Mouse (Mus musculus): ENCODE measurements around the gene Ntm. TPM values are rescaled to one million over a fixed set of nuclear protein-coding genes. Genes with fewer than 3 reads are reported as not detected.

Ntm gene
- polyA plus RNA-seq (2012; rRNA removed): 5.4 and 6.3 TPM in 2 replicates

- no peak for TF ChIP-seq CTCF (IDR thresholded peaks at IDR 0.05; ENCODE audit: control insufficient read depth, insufficient read depth, insufficient replicate concordance, low read depth, low read length)
- TF ChIP-seq POLR2A (IDR thresholded peaks at IDR 0.05; ENCODE audit: control insufficient read depth, low read depth, low read length): no peak
- no peak within 1 kb of the TSS for H3K4me3 ChIP-seq (ENCODE audit: control insufficient read depth, low read depth, low read length)
- no peak within 1 kb of the TSS for H3K27ac ChIP-seq (ENCODE audit: control insufficient read depth, insufficient read depth, low read depth, low read length)
- H3K4me1 ChIP-seq (ENCODE audit: control insufficient read depth, insufficient read depth, low read length): no peaks in the 10 kb centered on the region
- H3K36me3 ChIP-seq (ENCODE audit: control insufficient read depth, insufficient read depth, low read length): no peaks in the 10 kb centered on the region
- no peaks in the 10 kb centered on the region for H3K27me3 ChIP-seq (ENCODE audit: control insufficient read depth, insufficient read depth, low read length)
Measured at GRCm38 (mm10) chr9:29962978-29963377, at the start of gene Ntm. Gene Ntm (minus strand): TSS chr9:29963141.

- H3K4me3 ChIP-seq (ENCODE audit: control insufficient read depth, low read depth, low read length): no peak overlapping the region
- H3K27me3 ChIP-seq (ENCODE audit: control insufficient read depth, insufficient read depth, low read length): no peaks in the 10 kb centered on the region
- no peak for TF ChIP-seq CTCF (IDR thresholded peaks at IDR 0.05; ENCODE audit: control insufficient read depth, insufficient read depth, insufficient replicate concordance, low read depth, low read length)
- TF ChIP-seq POLR2A (IDR thresholded peaks at IDR 0.05; ENCODE audit: control insufficient read depth, low read depth, low read length): no peak
- H3K36me3 ChIP-seq (ENCODE audit: control insufficient read depth, insufficient read depth, low read length): no peaks in the 10 kb centered on the region
- H3K27ac ChIP-seq (ENCODE audit: control insufficient read depth, insufficient read depth, low read depth, low read length): no peak overlapping the region
- H3K4me1 ChIP-seq (ENCODE audit: control insufficient read depth, insufficient read depth, low read length): no peaks in the 10 kb centered on the region
Measured at GRCm38 (mm10) chr9:30005701-30006100, 42.8 kb upstream of the Ntm start.

- TF ChIP-seq CTCF (IDR thresholded peaks at IDR 0.05; ENCODE audit: control insufficient read depth, insufficient read depth, insufficient replicate concordance, low read depth, low read length) (peak; percentile 41; the same call in 1 of the 2 replicates), POLR2A (IDR thresholded peaks at IDR 0.05; ENCODE audit: control insufficient read depth, low read depth, low read length) (no peak)
- no peaks in the 10 kb centered on the region for H3K27me3 ChIP-seq (ENCODE audit: control insufficient read depth, insufficient read depth, low read length)
- no peak overlapping the region for H3K27ac ChIP-seq (ENCODE audit: control insufficient read depth, insufficient read depth, low read depth, low read length)
- H3K4me1 ChIP-seq (ENCODE audit: control insufficient read depth, insufficient read depth, low read length): no peaks in the 10 kb centered on the region
- no peaks in the 10 kb centered on the region for H3K36me3 ChIP-seq (ENCODE audit: control insufficient read depth, insufficient read depth, low read length)
- no peak overlapping the region for H3K4me3 ChIP-seq (ENCODE audit: control insufficient read depth, low read depth, low read length)
Measured at GRCm38 (mm10) chr9:30003612-30004011, 40.7 kb upstream of the Ntm start.

GRCm38 (mm10) chr9:29981177-29981915, 18.4 kb upstream of the Ntm start:
- H3K4me3 ChIP-seq (ENCODE audit: control insufficient read depth, low read depth, low read length): no peak overlapping the region

GRCm38 (mm10) chr9:29961954-29962867, 730 bp downstream of the Ntm start:
- H3K4me1 ChIP-seq (ENCODE audit: control insufficient read depth, insufficient read depth, low read length): no peaks in the 10 kb centered on the region
- H3K4me3 ChIP-seq (ENCODE audit: control insufficient read depth, low read depth, low read length): no peak overlapping the region
- no peak for TF ChIP-seq CTCF (IDR thresholded peaks at IDR 0.05; ENCODE audit: control insufficient read depth, insufficient read depth, insufficient replicate concordance, low read depth, low read length)
- H3K27ac ChIP-seq (ENCODE audit: control insufficient read depth, insufficient read depth, low read depth, low read length): no peak overlapping the region
- no peaks in the 10 kb centered on the region for H3K27me3 ChIP-seq (ENCODE audit: control insufficient read depth, insufficient read depth, low read length)
- no peaks in the 10 kb centered on the region for H3K36me3 ChIP-seq (ENCODE audit: control insufficient read depth, insufficient read depth, low read length)

More at GRCm38 (mm10) chr9:29981177-29981915, 18.4 kb upstream of the Ntm start:
- Histone ChIP-seq H3K27me3 (ENCODE audit: control insufficient read depth, insufficient read depth, low read length) (no peaks in the 10 kb centered on the region), H3K4me1 (ENCODE audit: control insufficient read depth, insufficient read depth, low read length) (no peaks in the 10 kb centered on the region), H3K36me3 (ENCODE audit: control insufficient read depth, insufficient read depth, low read length) (no peaks in the 10 kb centered on the region), H3K27ac (ENCODE audit: control insufficient read depth, insufficient read depth, low read depth, low read length) (no peak overlapping the region)
- no peak for TF ChIP-seq CTCF (IDR thresholded peaks at IDR 0.05; ENCODE audit: control insufficient read depth, insufficient read depth, insufficient replicate concordance, low read depth, low read length)
- TF ChIP-seq POLR2A (IDR thresholded peaks at IDR 0.05; ENCODE audit: control insufficient read depth, low read depth, low read length): no peak

- Histone ChIP-seq H3K27me3 (ENCODE audit: control insufficient read depth, insufficient read depth, low read length) (no peaks in the 10 kb centered on the region), H3K4me1 (ENCODE audit: control insufficient read depth, insufficient read depth, low read length) (no peaks in the 10 kb centered on the region), H3K4me3 (ENCODE audit: control insufficient read depth, low read depth, low read length) (no peak overlapping the region), H3K36me3 (ENCODE audit: control insufficient read depth, insufficient read depth, low read length) (no peaks in the 10 kb centered on the region), H3K27ac (ENCODE audit: control insufficient read depth, insufficient read depth, low read depth, low read length) (no peak overlapping the region)
- TF ChIP-seq CTCF (IDR thresholded peaks at IDR 0.05; ENCODE audit: control insufficient read depth, insufficient read depth, insufficient replicate concordance, low read depth, low read length): no peak
- TF ChIP-seq POLR2A (IDR thresholded peaks at IDR 0.05; ENCODE audit: control insufficient read depth, low read depth, low read length): no peak
Measured at GRCm38 (mm10) chr9:29961512-29961911, 1.4 kb downstream of the Ntm start.

GRCm38 (mm10) chr9:29960741-29961140, 2.2 kb downstream of the Ntm start:
- no peak overlapping the region for H3K27ac ChIP-seq (ENCODE audit: control insufficient read depth, insufficient read depth, low read depth, low read length)
- no peaks in the 10 kb centered on the region for H3K4me1 ChIP-seq (ENCODE audit: control insufficient read depth, insufficient read depth, low read length)
- TF ChIP-seq POLR2A (IDR thresholded peaks at IDR 0.05; ENCODE audit: control insufficient read depth, low read depth, low read length): no peak
- no peak for TF ChIP-seq CTCF (IDR thresholded peaks at IDR 0.05; ENCODE audit: control insufficient read depth, insufficient read depth, insufficient replicate concordance, low read depth, low read length)
- no peak overlapping the region for H3K4me3 ChIP-seq (ENCODE audit: control insufficient read depth, low read depth, low read length)
- no peaks in the 10 kb centered on the region for H3K27me3 ChIP-seq (ENCODE audit: control insufficient read depth, insufficient read depth, low read length)
- no peaks in the 10 kb centered on the region for H3K36me3 ChIP-seq (ENCODE audit: control insufficient read depth, insufficient read depth, low read length)
